Mouse (Mus musculus) thymus, postnatal 0 days (tissue): ENCODE data around the gene Efna3. TPM values are rescaled to one million over a fixed set of nuclear protein-coding genes. Genes with fewer than 3 reads are reported as not detected.
A peak's percentile ranks its signal among the peaks of the same experiment; 100 is the strongest.

Experiments used
- DNase-seq: peaks from one replicate; pipeline ENCODE4 v3.0.0-alpha.2; 2015; ENCODE audit warnings: low spot score
- polyA plus RNA-seq: library from polyadenylated mRNA; unstranded; fragments of >200 nt; fragmentation: Nextera tagmentation; extraction: Ambion mirVana; gene quantifications from 2 replicates; pipeline ENCODE4 v1.2.1, GENCODE M21; 2015

Efna3 gene
- polyA plus RNA-seq, 1 experiment from 2014 or later, result 1.0 TPM

GRCm38 (mm10) chr3:89285526-89285925 lies 37.2 kb downstream of the Efna3 start:
- DNase-seq, result no peak

- DNase-seq, result no peak
These were observed 38.5 kb downstream of the Efna3 start for GRCm38 (mm10) chr3:89284261-89284660.

- DNase-seq, result no peak
These were observed 40.5 kb downstream of the Efna3 start for GRCm38 (mm10) chr3:89282291-89282643.

GRCm38 (mm10) chr3:89281579-89282290 lies 41.0 kb downstream of the Efna3 start:
- peak; percentile 85 for DNase-seq

GRCm38 (mm10) chr3:89280606-89281511 lies 41.9 kb downstream of the Efna3 start, which contains the start of gene Efna1:
Efna1 (minus strand) TSS chr3:89281142.
- no peak for DNase-seq

- no peak for DNase-seq
These were observed 42.6 kb downstream of the Efna3 start for GRCm38 (mm10) chr3:89280050-89280605.

- no peak for DNase-seq
These were observed 43.4 kb downstream of the Efna3 start for GRCm38 (mm10) chr3:89279153-89279890.

- no peak for DNase-seq
These were observed 44.1 kb downstream of the Efna3 start for GRCm38 (mm10) chr3:89278643-89279042.

- DNase-seq, result no peak
These were observed 44.7 kb downstream of the Efna3 start for GRCm38 (mm10) chr3:89278107-89278506.

GRCm38 (mm10) chr3:89277281-89278021 lies 45.3 kb downstream of the Efna3 start:
- DNase-seq, result no peak

GRCm38 (mm10) chr3:89276061-89276460 lies 46.7 kb downstream of the Efna3 start:
- DNase-seq, result no peak

- no peak for DNase-seq
These were observed 51.0 kb downstream of the Efna3 start for GRCm38 (mm10) chr3:89271760-89272159.

- no peak for DNase-seq
These were observed 51.9 kb downstream of the Efna3 start for GRCm38 (mm10) chr3:89270891-89271290.

- DNase-seq, result peak; percentile 74
These were observed 52.6 kb downstream of the Efna3 start, which contains the start of gene Slc50a1 for GRCm38 (mm10) chr3:89270051-89270755. Slc50a1 (minus strand) TSS chr3:89270570.

- no peak for DNase-seq
These were observed 53.8 kb downstream of the Efna3 start for GRCm38 (mm10) chr3:89268916-89269315.

GRCm38 (mm10) chr3:89266439-89266893 lies 56.3 kb downstream of the Efna3 start:
- peak; percentile 87 for DNase-seq
